Mouse (Mus musculus) kidney, adult 11 months (tissue): ENCODE results near the gene Lrtm1.

Experiments used
- DNase-seq: peaks from one replicate; pipeline ENCODE4 v3.0.0; 2022

Lrtm1 gene

GRCm38 (mm10) chr14:29017883-29018282 lies at the start of gene Lrtm1:
TSS of gene Lrtm1 (plus strand) at chr14:29018208.
- DNase-seq = no peak

DNA sequence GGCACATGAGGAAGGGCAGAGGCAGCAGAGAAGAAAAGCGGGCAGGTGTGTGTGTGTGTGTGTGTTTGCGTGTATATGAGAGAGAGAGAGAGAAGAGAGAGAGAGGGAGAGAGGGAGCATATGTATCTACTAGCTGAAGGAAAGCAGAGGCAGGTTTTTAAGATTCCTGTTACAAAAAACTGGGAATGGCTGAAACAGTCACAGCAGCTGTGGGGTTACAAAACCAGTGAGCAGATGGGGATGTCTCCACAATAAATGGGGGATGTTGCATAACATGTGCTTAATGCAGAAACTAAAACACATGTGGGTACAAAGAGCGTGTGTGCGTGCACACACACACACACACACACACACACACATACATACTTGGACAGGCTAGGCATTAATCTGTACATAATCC lies 48.8 kb upstream of the Lrtm1 start:
- no peak for DNase-seq

DNA sequence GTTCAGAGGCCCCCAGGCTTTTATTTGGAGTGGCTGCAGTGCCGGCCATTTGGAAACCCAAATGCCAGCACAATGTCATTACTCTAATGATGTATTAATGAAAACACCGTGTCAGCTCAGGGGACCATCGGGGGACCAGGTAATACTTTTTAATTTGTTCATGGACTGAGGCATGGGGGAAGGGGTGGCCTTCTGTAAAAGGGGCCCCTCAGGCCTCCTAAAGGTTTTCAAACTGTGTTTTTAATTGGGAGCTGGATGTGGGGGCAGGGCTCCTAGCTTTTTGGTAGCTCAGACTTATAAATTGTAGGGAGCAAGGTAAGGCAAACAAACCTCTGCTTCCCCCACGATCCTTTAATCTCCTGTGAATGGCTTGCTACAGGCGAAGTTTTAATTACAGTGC lies 45.4 kb upstream of the Lrtm1 start:
- peak; percentile 47 for DNase-seq

GRCm38 (mm10) chr14:28979230-28979629 lies 38.8 kb upstream of the Lrtm1 start:
- DNase-seq = no peak

DNA sequence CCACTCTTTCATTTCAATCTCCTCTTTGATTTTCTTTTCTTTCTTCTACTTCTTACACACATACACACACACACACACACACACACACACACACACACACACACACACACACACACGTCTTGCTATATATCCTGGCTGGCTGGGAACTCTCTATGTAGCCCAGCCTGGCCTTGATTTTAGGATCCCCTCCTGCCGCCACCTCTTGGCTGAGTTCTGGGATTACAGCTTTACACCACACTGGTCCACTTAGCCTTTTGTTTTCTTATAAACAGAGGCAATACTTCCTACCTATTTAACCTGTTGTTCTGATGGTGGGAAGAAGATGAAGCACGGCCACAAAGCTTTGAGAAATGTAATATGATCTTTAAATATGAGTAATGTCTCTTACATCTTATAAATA lies 37.5 kb upstream of the Lrtm1 start:
- no peak for DNase-seq

- no peak for DNase-seq
These were observed 33.7 kb upstream of the Lrtm1 start for GRCm38 (mm10) chr14:28984276-28984675.

DNA sequence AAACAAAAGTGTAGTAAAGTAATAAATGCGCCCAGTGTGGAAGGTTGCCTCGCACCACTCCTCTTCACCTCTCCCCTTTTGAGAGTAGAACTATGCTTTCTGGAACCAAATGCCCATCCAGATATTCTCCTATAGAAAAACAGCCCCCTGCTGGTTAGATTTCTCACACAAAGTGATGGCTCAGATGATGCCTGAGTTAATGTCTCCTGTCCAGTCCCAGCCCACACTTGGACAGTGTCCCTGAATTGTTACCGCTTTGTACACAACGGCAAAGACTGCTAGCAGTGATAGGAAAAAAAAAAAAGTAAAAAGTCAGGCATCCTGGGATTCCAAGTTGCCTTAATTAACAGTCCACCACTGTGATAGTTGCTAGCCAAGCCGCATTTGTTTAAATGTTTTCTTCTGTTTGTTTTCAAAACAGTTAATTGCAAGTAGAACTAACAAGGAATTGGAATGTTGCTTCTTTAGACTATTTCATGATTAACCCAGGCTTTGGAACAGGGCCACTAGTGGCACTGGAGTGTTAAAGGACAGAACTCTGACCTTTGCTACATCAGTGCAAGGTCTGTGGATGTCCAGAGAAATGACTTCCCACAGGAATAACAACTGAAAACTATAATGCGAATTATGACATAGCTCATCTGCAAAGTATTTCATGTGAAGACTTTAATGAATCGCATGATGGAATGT lies 29.7 kb upstream of the Lrtm1 start:
- peak; percentile 82 for DNase-seq

GRCm38 (mm10) chr14:28996569-28996968 lies 21.4 kb upstream of the Lrtm1 start:
- peak; percentile 23 for DNase-seq

- DNase-seq = no peak
These were observed 12.7 kb upstream of the Lrtm1 start for GRCm38 (mm10) chr14:29005228-29005840.

- DNase-seq = no peak
These were observed 8.4 kb upstream of the Lrtm1 start for GRCm38 (mm10) chr14:29009644-29010043.

DNA sequence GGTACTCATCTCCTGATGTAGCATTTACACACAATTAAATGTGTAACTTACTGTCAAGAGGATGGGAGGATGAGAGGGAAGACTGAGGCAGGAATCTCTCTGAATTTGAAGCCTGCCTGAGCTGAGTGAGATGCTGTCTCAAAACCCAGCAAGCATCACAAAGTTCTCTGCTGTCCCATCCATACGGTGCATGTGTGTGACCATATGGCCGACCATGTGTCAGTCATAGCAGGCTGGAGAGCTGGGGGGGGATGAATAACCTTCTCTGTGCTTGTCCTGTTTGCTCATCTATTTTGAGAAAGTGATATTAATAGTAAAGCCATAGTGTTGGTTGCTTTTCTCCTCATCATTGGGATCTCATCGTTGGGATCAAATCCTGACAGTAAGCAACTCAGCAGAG lies 4.8 kb upstream of the Lrtm1 start:
- DNase-seq = no peak

DNA sequence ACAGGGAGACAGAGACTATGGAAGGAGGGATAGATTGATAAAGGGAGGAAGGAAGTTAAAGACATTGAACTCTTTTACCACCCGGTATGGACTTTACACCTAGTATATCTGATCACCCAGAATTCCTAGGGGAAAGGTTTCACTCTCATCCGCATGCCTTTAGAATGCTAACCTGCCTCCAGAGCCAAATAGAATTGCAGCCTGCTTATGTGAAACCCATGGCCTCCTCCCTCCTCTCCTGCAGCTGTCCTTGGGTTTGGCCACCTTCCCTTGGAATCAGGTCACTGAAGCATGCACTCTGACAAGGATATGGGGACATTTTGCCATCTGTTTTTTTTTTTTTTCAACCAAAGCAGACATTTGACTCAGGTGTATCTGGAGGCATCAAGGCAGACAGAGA lies 3.3 kb upstream of the Lrtm1 start:
- DNase-seq = peak; percentile 22

DNA sequence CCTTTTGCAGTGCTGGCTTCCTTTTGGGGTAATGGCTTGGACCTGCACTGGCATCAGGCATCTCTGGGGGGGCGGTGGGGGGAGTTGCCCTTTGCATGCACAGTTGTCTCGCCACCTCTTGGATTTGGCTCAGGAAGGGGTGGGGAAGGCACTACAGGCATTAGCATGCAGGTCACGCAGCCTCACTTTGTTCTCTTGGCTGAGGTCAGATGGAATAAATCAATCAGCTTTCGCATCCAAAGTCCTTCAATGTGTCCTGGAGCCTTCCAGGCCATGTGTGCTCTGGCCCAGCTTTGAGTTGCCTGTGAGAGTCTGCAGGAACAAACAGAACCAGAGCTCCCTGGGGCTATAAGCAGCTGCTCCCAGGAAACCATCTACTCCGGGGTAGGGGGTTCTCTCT lies 2.1 kb upstream of the Lrtm1 start:
- DNase-seq = peak; percentile 69

DNA sequence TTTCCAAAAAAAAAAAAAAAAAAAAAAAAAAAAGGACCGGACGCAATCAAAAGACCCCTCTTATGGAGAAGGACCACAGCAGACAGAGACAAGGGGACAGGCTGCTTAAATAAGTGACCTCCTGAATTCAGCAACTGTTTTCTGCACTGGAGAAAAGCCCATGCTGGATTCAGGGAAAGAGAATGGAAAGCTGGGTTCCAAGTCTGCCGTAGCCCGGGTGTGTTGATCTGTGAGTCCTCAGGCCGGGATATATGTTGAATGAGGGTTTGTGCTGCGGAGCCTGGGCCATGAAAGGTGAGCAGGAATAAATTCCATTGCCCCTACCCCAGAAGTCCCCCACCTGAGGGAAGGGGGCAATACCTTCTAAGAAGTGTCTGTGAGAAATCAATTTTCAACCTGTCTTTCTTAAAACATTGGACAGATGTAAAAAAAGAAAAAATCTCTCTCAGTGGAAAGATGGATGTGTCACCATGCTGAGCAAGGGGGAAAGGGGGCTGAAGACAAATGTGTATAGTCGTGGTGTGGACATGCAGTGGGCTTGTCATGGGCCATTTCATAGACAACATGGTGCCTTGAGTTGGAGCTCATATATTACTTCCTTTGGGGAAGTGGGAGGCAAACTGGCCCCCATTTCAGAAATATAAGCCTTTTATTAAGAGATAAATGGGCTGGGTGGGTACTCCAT lies 450 bp downstream of the Lrtm1 start:
- no peak for DNase-seq

- no peak for DNase-seq
These were observed 3.3 kb downstream of the Lrtm1 start for GRCm38 (mm10) chr14:29021295-29021694.

DNA sequence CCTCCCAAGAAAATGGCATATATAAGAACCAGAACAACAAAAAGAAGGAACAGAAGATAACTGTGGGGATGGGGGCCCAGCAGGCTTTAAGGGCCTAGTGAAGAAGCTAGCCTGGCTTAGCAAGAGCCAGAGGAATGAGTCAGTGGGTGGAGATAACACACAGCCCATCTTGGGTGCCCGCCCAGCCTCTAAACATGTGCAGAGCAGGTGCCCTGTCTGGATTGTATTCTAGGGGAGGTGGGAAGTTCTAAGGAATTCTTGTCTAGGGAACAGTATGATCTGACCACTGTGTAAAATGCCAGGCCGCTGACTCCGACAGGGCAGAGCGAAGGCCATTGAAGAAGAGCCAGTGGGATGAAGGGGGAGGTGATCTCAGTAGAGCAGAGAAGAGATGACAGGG lies 5.2 kb downstream of the Lrtm1 start:
- no peak for DNase-seq

DNA sequence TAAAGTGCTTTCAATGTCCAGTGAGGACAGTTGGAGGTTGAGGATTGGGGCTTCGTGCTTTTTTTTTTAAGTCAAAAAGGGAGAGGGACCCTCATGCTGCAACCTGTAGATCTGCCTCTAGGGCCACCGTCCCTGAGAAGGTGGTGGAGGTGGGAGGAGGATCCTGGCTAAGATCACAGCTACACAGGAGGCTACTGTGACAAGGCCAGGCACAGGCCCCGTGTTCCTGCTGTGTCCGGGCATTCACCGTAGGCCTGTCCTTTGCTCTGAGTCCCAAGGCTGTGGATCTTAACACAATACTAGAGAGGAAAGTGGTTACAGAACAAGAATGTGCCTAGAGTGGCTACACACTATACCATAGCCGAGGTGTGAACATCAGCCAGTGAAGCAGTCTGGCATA lies 7.3 kb downstream of the Lrtm1 start:
- DNase-seq = no peak

DNA sequence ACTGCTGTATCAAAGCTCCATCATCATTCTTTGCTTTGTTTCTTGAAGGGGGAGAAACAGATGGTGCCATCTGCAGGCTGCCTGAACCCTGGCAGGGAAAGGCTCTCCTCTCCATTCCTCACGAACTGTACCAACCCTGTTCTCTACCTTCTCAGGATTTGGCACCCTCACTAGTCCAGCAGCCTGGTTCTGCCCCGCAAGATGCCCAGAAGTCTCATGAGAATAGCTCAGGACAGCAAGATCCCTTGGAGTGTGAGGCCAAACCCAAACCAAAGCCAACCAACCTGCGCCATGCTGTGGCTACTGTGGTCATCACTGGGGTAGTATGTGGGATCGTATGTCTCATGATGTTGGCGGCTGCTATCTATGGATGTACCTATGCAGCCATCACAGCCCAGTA lies 9.3 kb downstream of the Lrtm1 start:
- DNase-seq = no peak

GRCm38 (mm10) chr14:29028391-29029106 lies 10.5 kb downstream of the Lrtm1 start:
- DNase-seq = no peak

DNA sequence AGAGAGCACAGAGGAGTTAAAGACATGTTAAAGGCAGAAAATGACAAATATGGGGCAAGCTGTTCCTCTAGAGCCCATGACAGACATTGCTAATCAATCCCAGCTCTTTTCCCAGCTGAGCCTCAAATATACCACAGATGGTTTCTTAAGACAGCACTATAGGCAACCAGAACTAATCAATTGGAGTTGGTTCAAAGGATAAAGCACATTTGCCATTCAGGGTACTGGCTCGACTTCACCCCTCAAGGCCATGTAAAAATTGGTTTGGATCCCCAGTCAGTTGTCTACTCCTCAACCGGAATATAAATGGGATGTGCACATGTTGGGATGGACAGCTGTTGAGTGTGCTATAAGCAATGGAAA lies 11.1 kb downstream of the Lrtm1 start:
- DNase-seq = no peak

DNA sequence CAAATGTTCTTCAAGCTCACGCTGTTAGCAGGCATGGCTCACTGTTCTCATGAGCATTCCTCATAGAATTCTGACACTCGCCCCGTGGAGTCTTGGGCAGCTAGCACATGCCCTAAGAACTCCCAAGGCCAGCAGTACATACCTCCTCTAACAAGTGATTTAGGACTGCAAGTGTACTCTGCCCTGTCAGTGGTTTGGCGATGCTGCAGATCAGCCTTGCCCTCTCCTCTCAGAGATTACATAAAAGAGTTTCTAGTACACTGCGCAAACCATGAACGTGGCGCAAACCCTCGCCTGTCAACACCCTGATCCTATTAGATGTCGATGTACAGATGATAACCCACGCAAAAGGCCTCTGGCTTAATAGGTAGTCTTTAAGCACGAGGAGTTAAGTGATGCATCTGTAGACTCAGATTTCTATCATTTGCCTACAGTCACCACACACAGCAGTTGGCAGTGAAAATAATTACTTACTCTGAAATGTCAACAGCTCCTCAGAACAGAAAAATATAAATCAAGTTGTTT lies 11.9 kb downstream of the Lrtm1 start:
- DNase-seq = no peak

GRCm38 (mm10) chr14:29030519-29030918 lies 12.5 kb downstream of the Lrtm1 start:
- DNase-seq = no peak

DNA sequence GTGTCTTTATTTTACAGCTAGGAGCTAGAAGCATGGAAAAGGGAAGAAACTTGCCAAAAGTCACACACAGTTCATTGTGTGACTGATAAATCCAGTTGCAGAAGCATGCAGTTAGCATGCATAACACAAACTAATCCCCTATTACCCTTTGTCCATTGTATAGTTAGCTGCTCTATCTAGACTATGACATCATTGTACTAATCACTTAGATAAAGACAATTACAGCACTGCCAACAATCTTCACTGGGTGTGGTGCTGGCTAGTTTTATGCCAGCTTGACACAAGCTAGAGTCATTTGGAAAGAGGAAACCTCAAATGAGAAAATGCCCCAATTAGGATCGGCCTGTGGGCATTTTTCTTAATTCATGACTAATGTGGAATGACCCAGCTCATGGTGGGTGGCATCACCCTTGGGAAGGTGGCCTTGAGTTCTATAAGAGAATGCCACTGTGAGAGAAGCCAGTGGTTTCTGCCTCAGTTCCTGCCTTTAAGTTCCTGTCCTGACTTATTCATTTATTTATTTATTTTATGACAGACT lies 13.9 kb downstream of the Lrtm1 start:
- DNase-seq = no peak
